In genomic region chrX:139783045-139783422, GRCm38 (mm10) we compare ENCODE assay signal across 12 mouse cellular contexts. TPM values are rescaled to one million over a fixed set of nuclear protein-coding genes. Genes with fewer than 3 reads are reported as not detected.
DNase-seq lines count a peak whose midpoint lies in the region; ATAC-seq and TF ChIP-seq lines count a peak whose summit lies in the region.
"Had no signal": no experiment of that assay in that cellular context is flagged by ENCODE, and none has a peak within 500 bp of the region (broad histone marks: within the 10 kb centered on the region; RNA-seq: fewer than 3 reads in every experiment).

No protein-coding gene starts in this region.

- 40% methylated on average over 3 of the region's 3 CpGs for WGBS in forebrain, embryonic 15.5 days
- WGBS in forebrain, embryonic 13.5 days, result 43% methylated on average over 3 of the region's 3 CpGs
- 16% methylated on average over 3 of the region's 3 CpGs for WGBS in liver, adult 2 months
- WGBS in liver, embryonic 12.5 days (ENCODE audit: insufficient replicate concordance), result 70% methylated on average over 3 of the region's 3 CpGs

- TF ChIP-seq POLR2A in liver, adult 2 months (IDR thresholded peaks at IDR 0.05; ENCODE audit: extremely low read depth, insufficient read depth, low read length), result no peak

- ATAC-seq in forebrain, embryonic 15.5 days (replicated peaks), result peak; percentile 19; the same call in 1 of the 2 replicates
- no peak for ATAC-seq in forebrain, embryonic 13.5 days
- no peak for ATAC-seq in liver, embryonic 12.5 days

- H3K4me2 ChIP-seq in forebrain, embryonic 15.5 days (replicated peaks), result no peak overlapping the region
- no peak overlapping the region for H3K4me2 ChIP-seq in forebrain, embryonic 13.5 days
- H3K4me2 ChIP-seq in liver, embryonic 12.5 days, result no peak overlapping the region
- H3K4me2 ChIP-seq: heart, embryonic 15.5 days; liver, embryonic 13.5 days had no signal

- H3K27me3 ChIP-seq in forebrain, embryonic 15.5 days, result no peaks in the 10 kb centered on the region
- no peaks in the 10 kb centered on the region for H3K27me3 ChIP-seq in forebrain, embryonic 13.5 days
- H3K27me3 ChIP-seq in liver, adult 2 months (ENCODE audit: control insufficient read depth, insufficient read depth, low read length), result no peaks in the 10 kb centered on the region
- peaks cover 7% of the 10 kb centered on the region; the same call in 1 of the 2 replicates for H3K27me3 ChIP-seq in liver, embryonic 12.5 days (replicated peaks)
- H3K27me3 ChIP-seq: heart, embryonic 15.5 days; liver, embryonic 13.5 days had no signal

- no peaks in the 10 kb centered on the region for H3K36me3 ChIP-seq in forebrain, embryonic 15.5 days
- H3K36me3 ChIP-seq in forebrain, embryonic 13.5 days (ENCODE audit: poor library complexity, severe bottlenecking), result no peaks in the 10 kb centered on the region
- no peaks in the 10 kb centered on the region for H3K36me3 ChIP-seq in liver, adult 2 months (ENCODE audit: control insufficient read depth, insufficient read depth, low read length)
- no peaks in the 10 kb centered on the region for H3K36me3 ChIP-seq in liver, embryonic 12.5 days
- H3K36me3 ChIP-seq: heart, embryonic 15.5 days; liver, embryonic 13.5 days had no signal

- H3K27ac ChIP-seq in forebrain, embryonic 15.5 days (replicated peaks), result no peak overlapping the region
- H3K27ac ChIP-seq in forebrain, embryonic 13.5 days, result no peak overlapping the region
- H3K27ac ChIP-seq in liver, adult 2 months (replicated peaks; ENCODE audit: insufficient read depth, low read depth, low read length), result peak overlapping the region; percentile 42
- H3K27ac ChIP-seq in liver, embryonic 12.5 days, result no peak overlapping the region
- H3K27ac ChIP-seq: heart, embryonic 15.5 days; liver, embryonic 13.5 days had no signal

- no peak overlapping the region for H3K4me3 ChIP-seq in forebrain, embryonic 15.5 days
- no peak overlapping the region for H3K4me3 ChIP-seq in forebrain, embryonic 13.5 days
- H3K4me3 ChIP-seq in liver, adult 2 months (ENCODE audit: insufficient read depth, low read depth, low read length), result no peak overlapping the region
- no peak overlapping the region for H3K4me3 ChIP-seq in liver, embryonic 12.5 days
- H3K4me3 ChIP-seq: erythroblast, embryonic 14.5 days; heart, embryonic 15.5 days; liver, embryonic 13.5 days had no signal

- H3K4me1 ChIP-seq in forebrain, embryonic 15.5 days, result no peaks in the 10 kb centered on the region
- H3K4me1 ChIP-seq in forebrain, embryonic 13.5 days, result 0 out of 2 replicates have a peak, but pooled peaks cover 5% of the 10 kb centered on the region
- H3K4me1 ChIP-seq in liver, adult 2 months (ENCODE audit: control insufficient read depth, insufficient read depth, low read length), result peaks cover 30% of the 10 kb centered on the region
- H3K4me1 ChIP-seq in liver, embryonic 12.5 days, result peaks cover 22% of the 10 kb centered on the region

- peak; percentile 86 for DNase-seq in liver, adult 2 months (ENCODE audit: extremely low read depth, low read depth, low spot score)
- DNase-seq in adrenal gland, adult 8-10 months, result peak; percentile 63
- DNase-seq in kidney, postnatal 36 days, result peak; percentile 59 to 76
- no peak for DNase-seq in frontal cortex, postnatal 14 days (ENCODE audit: low spot score in 2 of 2)
- DNase-seq in layer of hippocampus, postnatal 25 days (ENCODE audit: extremely low spot score in 1 of 2, low spot score in 1 of 2), result no peak
- DNase-seq: cerebellum, adult 2 months; liver, embryonic 13.5 days had no signal

- H3K79me2 ChIP-seq in liver, adult 2 months (ENCODE audit: control insufficient read depth, insufficient read depth, low read length), result no peaks in the 10 kb centered on the region

- no peak overlapping the region for H3K9ac ChIP-seq in forebrain, embryonic 15.5 days (replicated peaks)
- no peak overlapping the region for H3K9ac ChIP-seq in forebrain, embryonic 13.5 days
- no peak overlapping the region for H3K9ac ChIP-seq in liver, adult 2 months (ENCODE audit: low read depth, low read length)
- no peak overlapping the region for H3K9ac ChIP-seq in liver, embryonic 12.5 days
- H3K9ac ChIP-seq: heart, embryonic 15.5 days; liver, embryonic 13.5 days had no signal

- H3K9me3 ChIP-seq in forebrain, embryonic 15.5 days, result no peaks in the 10 kb centered on the region
- no peaks in the 10 kb centered on the region for H3K9me3 ChIP-seq in forebrain, embryonic 13.5 days (replicated peaks)
- H3K9me3 ChIP-seq in liver, embryonic 12.5 days (replicated peaks), result no peaks in the 10 kb centered on the region
- H3K9me3 ChIP-seq: heart, embryonic 15.5 days; liver, embryonic 13.5 days had no signal

- no peak for TF ChIP-seq CTCF in liver, adult 2 months (IDR thresholded peaks at IDR 0.05; ENCODE audit: low read depth, low read length)

RNA-seq across cellular contexts. Expression of gene Ripply1, which starts 0.9 kb away (rescaled TPM):
- not detected in 2 replicates for polyA plus RNA-seq in forebrain, embryonic 15.5 days (2015; fragmentation: Nextera tagmentation; extraction: Ambion mirVana)
- polyA plus RNA-seq in forebrain, embryonic 13.5 days (2015; fragmentation: Nextera tagmentation; extraction: Ambion mirVana), result not detected in 2 replicates
- total RNA-seq in liver, adult 2 months (2014; rRNA removed), result 0.74 and 1.6 TPM in 2 replicates
- polyA plus RNA-seq in liver, adult 2 months (2012; rRNA removed), result 1.5 and 2.5 TPM in 2 replicates
- polyA plus RNA-seq in liver, embryonic 12.5 days (2016; fragmentation: Nextera tagmentation; extraction: Ambion mirVana), result not detected in 2 replicates
- total RNA-seq in adrenal gland, adult 8-10 months (2022), result not detected
- not detected for total RNA-seq in layer of hippocampus, postnatal 25 days (2021)
- polyA plus RNA-seq: erythroblast, embryonic 14.5 days; heart, embryonic 15.5 days; liver, embryonic 13.5 days had no signal

RNA-seq across cellular contexts. Expression of gene Cldn2, which starts 17.6 kb away (rescaled TPM):
- polyA plus RNA-seq in forebrain, embryonic 15.5 days (2015; fragmentation: Nextera tagmentation; extraction: Ambion mirVana), result 0.70 and 2.0 TPM in 2 replicates
- polyA plus RNA-seq in forebrain, embryonic 13.5 days (2015; fragmentation: Nextera tagmentation; extraction: Ambion mirVana), result 0.14 and 0.34 TPM in 2 replicates
- total RNA-seq in liver, adult 2 months (2014; rRNA removed), result 22.4 and 23.1 TPM in 2 replicates
- 42.9 and 59.2 TPM in 2 replicates for polyA plus RNA-seq in liver, adult 2 months (2012; rRNA removed)
- 0.08 and 0.11 TPM in 2 replicates for polyA plus RNA-seq in liver, embryonic 12.5 days (2016; fragmentation: Nextera tagmentation; extraction: Ambion mirVana)
- total RNA-seq in adrenal gland, adult 8-10 months (2022), result under 1 TPM in 1 of 4 experiments, not detected in 3; 0.15 TPM
- total RNA-seq in layer of hippocampus, postnatal 25 days (2021), result under 1 TPM; 0.44 to 0.56 TPM
- polyA plus RNA-seq: erythroblast, embryonic 14.5 days had no signal

Comparison
In these comparisons a context has a peak if more than half of its experiments do, and no peak if none do; other contexts are left out.
1. RNA of gene Cldn2, which starts 17.6 kb away (polyA plus RNA-seq): 42.9 to 59.2 TPM in liver, adult 2 months; 0.70 to 2.0 TPM in forebrain, embryonic 15.5 days, 0.14 to 0.34 TPM in forebrain, embryonic 13.5 days and 0.08 to 0.11 TPM in liver, embryonic 12.5 days; every median in the first group is over 10 times any median in the second.
2. DNase-seq: peak in liver, adult 2 months (single experiment), adrenal gland, adult 8-10 months (single experiment) and kidney, postnatal 36 days (2 of 2); none in frontal cortex, postnatal 14 days (0 of 2) and layer of hippocampus, postnatal 25 days (0 of 2).